Mouse (Mus musculus) natural killer cell, adult 2 months (primary cell): Measurements from ENCODE around the gene Tst.

Experiments used
- DNase-seq, 2 experiments: peaks; one replicate each; pipeline ENCODE4 v3.0.0; 2022; ENCODE audit warnings: low spot score in 2 of 2

Tst gene

GRCm38 (mm10) chr15:78385564-78385963 is 20.1 kb downstream of the Tst start:
- no peak for DNase-seq

- no peak for DNase-seq
Measured at GRCm38 (mm10) chr15:78384220-78385116, 21.2 kb downstream of the Tst start.

- no peak for DNase-seq
Measured at GRCm38 (mm10) chr15:78383450-78384219, 22.1 kb downstream of the Tst start.

DNA sequence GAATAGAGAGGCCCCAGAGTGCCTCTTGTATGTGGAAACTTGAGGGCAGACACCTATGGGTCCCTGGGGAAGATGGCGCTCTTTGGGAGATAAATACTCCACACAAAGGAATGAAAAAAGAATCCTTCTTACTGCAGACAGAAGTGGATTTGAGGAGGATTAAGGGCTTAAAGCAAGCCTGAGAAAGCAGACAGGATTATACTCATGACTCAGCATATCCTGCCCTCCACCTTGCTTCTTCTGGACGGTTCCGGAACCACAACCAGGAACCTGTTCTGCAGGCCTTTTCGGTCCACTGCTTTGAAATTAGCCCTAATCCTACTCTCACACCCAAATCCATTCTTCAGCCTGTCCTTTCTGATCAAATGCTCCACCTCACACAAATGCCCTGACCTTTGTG is 23.6 kb downstream of the Tst start:
- no peak for DNase-seq

DNA sequence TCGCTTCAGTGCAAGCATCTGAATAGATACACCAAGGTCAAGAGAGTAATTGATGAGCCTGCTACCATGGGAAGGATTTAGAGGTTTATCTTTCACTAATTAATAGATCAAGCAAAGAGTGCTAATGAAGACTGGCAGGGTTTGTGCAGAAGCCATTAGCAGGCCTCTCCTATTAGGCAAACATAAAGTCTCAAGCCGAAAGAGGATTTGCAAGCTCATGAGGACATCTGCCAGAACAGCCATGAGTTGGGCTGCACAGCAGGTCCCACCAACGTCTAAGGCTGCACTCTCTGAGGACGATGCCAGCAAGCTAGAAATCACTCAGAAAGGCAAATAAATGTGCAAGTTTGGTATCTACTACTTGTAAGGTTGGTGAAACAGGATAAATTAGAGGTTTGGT is 25.0 kb downstream of the Tst start:
- DNase-seq: no peak

- DNase-seq: no peak
Measured at GRCm38 (mm10) chr15:78380208-78380607, 25.5 kb downstream of the Tst start.

GRCm38 (mm10) chr15:78378556-78378955 is 27.2 kb downstream of the Tst start:
- DNase-seq: no peak

DNA sequence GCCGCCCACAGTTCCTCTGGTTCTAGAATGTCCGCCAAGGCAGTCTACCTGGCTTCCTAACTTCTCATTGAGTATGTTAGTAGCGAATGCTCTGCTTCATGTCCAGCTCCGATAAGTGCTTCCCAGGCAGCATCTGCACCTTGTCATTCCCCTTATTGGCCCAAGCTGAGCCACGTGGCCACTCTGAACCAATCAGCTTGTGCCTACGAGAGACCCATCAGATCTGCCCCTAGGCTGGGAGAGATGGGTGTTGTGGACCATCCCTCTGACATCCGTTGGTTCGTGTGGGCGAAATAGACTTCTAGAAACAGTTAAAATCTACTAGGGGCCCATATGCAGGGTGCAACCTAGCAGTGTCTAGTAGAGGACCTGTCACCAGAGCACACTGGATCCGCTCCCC is 27.8 kb downstream of the Tst start:
- DNase-seq: no peak

GRCm38 (mm10) chr15:78374204-78374603 is 31.5 kb downstream of the Tst start:
- no peak for DNase-seq

DNA sequence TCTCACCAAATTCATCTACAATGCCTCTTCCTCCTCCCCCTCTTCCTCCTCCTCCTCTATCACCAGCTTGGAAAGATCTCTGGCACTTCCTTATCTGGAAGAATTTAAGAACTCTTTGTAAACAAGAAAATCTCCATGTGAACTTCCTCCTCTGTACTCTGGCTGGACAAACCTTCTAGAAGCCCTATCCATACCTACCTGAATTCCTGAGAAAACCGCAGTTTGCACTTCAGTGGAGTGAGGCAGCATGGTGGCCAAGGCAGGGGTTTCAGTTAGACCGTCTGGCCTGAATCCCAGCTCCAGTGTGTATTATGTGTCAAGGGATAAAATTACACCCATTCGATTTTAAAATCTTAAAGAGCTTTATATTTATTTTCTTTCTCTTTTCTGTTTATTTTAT is 32.9 kb downstream of the Tst start:
- no peak for DNase-seq

DNA sequence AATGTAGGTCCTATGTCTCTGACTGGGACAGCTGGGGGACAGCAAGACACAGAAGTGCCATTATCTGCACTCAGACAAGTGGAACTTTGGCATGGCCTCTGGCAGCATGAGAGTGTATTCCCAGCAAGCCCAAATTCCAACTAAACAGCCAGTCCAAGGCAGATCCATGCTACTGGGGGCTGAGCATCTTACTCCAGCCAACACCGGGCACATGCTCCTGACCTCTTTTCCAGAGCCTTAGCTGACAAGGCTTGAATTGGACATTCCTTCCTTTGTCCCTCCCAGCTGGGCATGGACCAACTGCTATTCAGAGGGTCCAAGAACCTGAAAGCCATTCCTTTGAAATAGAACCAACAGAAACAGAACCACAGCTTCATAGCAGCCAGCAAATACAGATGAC is 36.1 kb downstream of the Tst start:
- no peak for DNase-seq

GRCm38 (mm10) chr15:78368926-78369346 is 36.8 kb downstream of the Tst start:
- DNase-seq: peak; percentile 47 to 48

- no peak for DNase-seq
Measured at GRCm38 (mm10) chr15:78367811-78368210, 37.9 kb downstream of the Tst start.

GRCm38 (mm10) chr15:78366875-78367274 is 38.8 kb downstream of the Tst start:
- no peak for DNase-seq

- no peak for DNase-seq
Measured at GRCm38 (mm10) chr15:78365916-78366315, 39.8 kb downstream of the Tst start.

GRCm38 (mm10) chr15:78355548-78355947 is 50.2 kb downstream of the Tst start:
- DNase-seq: no peak

- peak in 1 of 2 experiments; percentile 22 for DNase-seq
Measured at GRCm38 (mm10) chr15:78354958-78355357, 50.7 kb downstream of the Tst start.

DNA sequence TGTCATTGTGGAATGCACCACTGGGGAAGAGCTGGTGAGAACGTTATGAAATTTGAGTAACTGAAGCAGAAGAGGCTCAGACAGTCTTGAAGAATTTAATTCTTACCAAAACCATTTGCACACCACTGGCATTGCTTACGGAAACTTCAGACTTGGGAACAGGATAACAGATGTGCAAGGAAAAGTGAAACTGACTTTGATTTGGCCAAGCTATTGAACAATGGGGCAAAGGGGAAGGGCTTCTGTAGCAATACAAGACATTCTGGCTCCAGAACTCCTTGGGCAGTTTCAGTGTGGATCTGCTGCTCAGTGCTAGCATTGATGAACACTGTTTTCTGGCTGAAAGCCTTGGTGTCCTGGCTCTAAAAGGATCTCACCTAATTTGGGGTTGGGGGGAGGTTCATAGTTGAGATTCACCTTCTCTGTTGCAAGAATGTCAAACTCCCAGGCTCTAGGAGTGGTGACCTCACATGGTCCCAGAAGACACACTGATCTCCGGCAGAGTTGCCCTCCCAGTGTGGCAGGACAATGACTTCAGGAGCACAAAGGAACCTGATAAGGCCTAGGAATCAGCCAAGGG is 54.0 kb downstream of the Tst start:
- DNase-seq: no peak
